Comparison of ENCODE assay signal across 8 mouse cellular contexts in the genomic region with DNA sequence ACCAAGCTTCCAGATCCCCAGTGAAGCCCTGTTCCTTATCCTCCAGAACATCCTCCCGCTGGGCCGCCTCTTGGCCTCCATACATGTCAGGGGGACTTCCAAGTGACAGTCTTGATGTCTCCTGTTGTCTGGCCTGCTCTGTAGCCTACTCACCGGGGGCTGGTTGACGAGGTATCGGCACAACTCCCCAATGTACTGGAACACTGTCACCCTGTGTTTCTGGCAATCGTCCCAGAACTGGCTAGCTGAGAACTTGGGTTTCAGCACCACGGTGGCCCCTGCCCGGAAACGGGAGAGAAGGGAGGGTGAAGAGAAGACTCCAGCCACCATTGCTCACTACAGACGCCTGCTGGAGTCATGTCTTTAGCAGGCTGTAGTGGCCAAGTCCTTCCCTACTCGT. TPM values are rescaled to one million over a fixed set of nuclear protein-coding genes. Genes with fewer than 3 reads are reported as not detected.
DNase-seq lines count a peak whose midpoint lies in the region; ATAC-seq and TF ChIP-seq lines count a peak whose summit lies in the region.

No protein-coding gene starts in this region.

- peaks cover 17% of the 10 kb centered on the region for H3K4me1 ChIP-seq in lung, embryonic 14.5 days (ENCODE audit: insufficient read depth)
- H3K4me1 ChIP-seq in lung, adult 2 months (ENCODE audit: control insufficient read depth, insufficient read depth, low read length): peaks cover 10% of the 10 kb centered on the region
- H3K4me1 ChIP-seq in testis, adult 2 months (ENCODE audit: control insufficient read depth, insufficient read depth, low read length): peaks cover 19% of the 10 kb centered on the region

- no peaks in the 10 kb centered on the region for H3K9me3 ChIP-seq in lung, embryonic 14.5 days (ENCODE audit: low read depth, low read length)

- peaks cover 34% of the 10 kb centered on the region for H3K36me3 ChIP-seq in lung, embryonic 14.5 days (ENCODE audit: insufficient read depth)
- H3K36me3 ChIP-seq in testis, adult 2 months (ENCODE audit: control insufficient read depth, insufficient read depth, low read length): no peaks in the 10 kb centered on the region

- no peak for ATAC-seq in lung, embryonic 14.5 days (ENCODE audit: insufficient read depth)
- no peak for ATAC-seq in erythroid progenitor cell, adult 5-6 weeks (replicated peaks; ENCODE audit: low FRiP score, poor library complexity, severe bottlenecking)

- H3K27ac ChIP-seq in lung, embryonic 14.5 days (ENCODE audit: low read depth): no peak overlapping the region
- peak overlapping the region; percentile 41; the same call in 1 of the 2 replicates for H3K27ac ChIP-seq in testis, adult 2 months (ENCODE audit: control insufficient read depth, insufficient read depth, low read depth, low read length)

- 32% methylated on average over 11 of the region's 11 CpGs for WGBS in lung, embryonic 14.5 days
- 60% methylated on average over 11 of the region's 11 CpGs for WGBS in lung, adult 2 months

- DNase-seq in lung, embryonic 14.5 days: peak; percentile 79
- DNase-seq in lung, adult 2 months: no peak
- peak; percentile 56 for DNase-seq in brain, adult 2 months (ENCODE audit: low read depth, low spot score)
- DNase-seq in heart, postnatal 10 days: peak; percentile 33 to 51
- peak; percentile 55 to 69 for DNase-seq in layer of hippocampus, postnatal 14 days (ENCODE audit: low spot score in 2 of 2)
- DNase-seq in c-Kit-positive CD71-positive TER-119-positive erythroid progenitor cells, embryonic 14.5 days (ENCODE audit: low spot score): no peak

- H3K4me2 ChIP-seq in lung, embryonic 14.5 days: peak overlapping the region; percentile 99

- intact Hi-C loops in heart, postnatal 10 days (cut with DNase I): no loop called here

- no peak for TF ChIP-seq CTCF in lung, embryonic 14.5 days (IDR thresholded peaks at IDR 0.05; ENCODE audit: low read depth)
- TF ChIP-seq CTCF in lung, adult 2 months (IDR thresholded peaks at IDR 0.05; ENCODE audit: insufficient read depth, low read length): no peak
- no peak for TF ChIP-seq CTCF in testis, adult 2 months (IDR thresholded peaks at IDR 0.05; ENCODE audit: control insufficient read depth, insufficient read depth, insufficient replicate concordance, low read depth, low read length)

- no peaks in the 10 kb centered on the region for H3K27me3 ChIP-seq in lung, embryonic 14.5 days (ENCODE audit: insufficient read depth, low read length)
- no peaks in the 10 kb centered on the region for H3K27me3 ChIP-seq in testis, adult 2 months (ENCODE audit: control insufficient read depth, insufficient read depth, low read length)

- 0 out of 2 replicates have a peak overlapping the region, but pooled peaks have one; percentile 5 for H3K9ac ChIP-seq in lung, embryonic 14.5 days

- 0 out of 2 replicates have a peak overlapping the region, but pooled peaks have one; percentile 2 for H3K4me3 ChIP-seq in lung, embryonic 14.5 days (ENCODE audit: low read depth, low read length)
- no peak overlapping the region for H3K4me3 ChIP-seq in lung, adult 2 months (replicated peaks; ENCODE audit: extremely low read depth, low read depth, low read length)
- no peak overlapping the region for H3K4me3 ChIP-seq in testis, adult 2 months (ENCODE audit: control insufficient read depth, low read depth, low read length)

- TF ChIP-seq POLR2A in lung, adult 2 months (IDR thresholded peaks at IDR 0.05; ENCODE audit: borderline replicate concordance, extremely low read depth, low read depth, low read length): no peak
- peak; percentile 15; the same call in 1 of the 2 replicates for TF ChIP-seq POLR2A in testis, adult 2 months (IDR thresholded peaks at IDR 0.05; ENCODE audit: control insufficient read depth, low read depth, low read length)

RNA-seq across cellular contexts. Expression of gene Slc27a3, which starts 2.3 kb away (rescaled TPM):
- polyA plus RNA-seq in lung, embryonic 14.5 days (2014; fragmentation: Nextera tagmentation; extraction: Ambion mirVana): 18.4 and 19.1 TPM in 2 replicates
- 26.3 and 27.5 TPM in 2 replicates for polyA plus RNA-seq in lung, adult 2 months (2012; rRNA removed)
- total RNA-seq in heart, postnatal 10 days (2021): 1 to 10 TPM; 1.9 to 3.3 TPM
- 10 to 100 TPM; 15.2 to 19.1 TPM for total RNA-seq in layer of hippocampus, postnatal 14 days (2021)
- polyA plus RNA-seq in testis, adult 2 months (2012; rRNA removed): 17.9 and 18.9 TPM in 2 replicates
- not detected in 2 replicates for total RNA-seq in erythroid progenitor cell, adult 5-6 weeks (2015; ENCODE audit: low replicate concordance)
- total RNA-seq in erythroid progenitor cell, adult 5-6 weeks (2017; ENCODE audit: low replicate concordance): 1.0 TPM in 1 of 2 replicates, not detected in the other

RNA-seq across cellular contexts. Expression of gene Ints3, which starts 45.9 kb away (rescaled TPM):
- polyA plus RNA-seq in lung, embryonic 14.5 days (2014; fragmentation: Nextera tagmentation; extraction: Ambion mirVana): 38.5 and 40.5 TPM in 2 replicates
- polyA plus RNA-seq in lung, adult 2 months (2012; rRNA removed): 24.6 and 28.4 TPM in 2 replicates
- total RNA-seq in heart, postnatal 10 days (2021): 10 to 100 TPM; 24.4 to 28.3 TPM
- 10 to 100 TPM; 60.5 to 67.0 TPM for total RNA-seq in layer of hippocampus, postnatal 14 days (2021)
- 18.3 and 19.1 TPM in 2 replicates for polyA plus RNA-seq in testis, adult 2 months (2012; rRNA removed)
- total RNA-seq in erythroid progenitor cell, adult 5-6 weeks (2015; ENCODE audit: low replicate concordance): 6.7 and 12.6 TPM in 2 replicates
- 13.2 and 18.2 TPM in 2 replicates for total RNA-seq in erythroid progenitor cell, adult 5-6 weeks (2017; ENCODE audit: low replicate concordance)

Comparison
In these comparisons a context has a peak if more than half of its experiments do, and no peak if none do; other contexts are left out.
1. DNase-seq: peak in lung, embryonic 14.5 days (single experiment), brain, adult 2 months (single experiment), heart, postnatal 10 days (2 of 2) and layer of hippocampus, postnatal 14 days (2 of 2); none in lung, adult 2 months (single experiment) and c-Kit-positive CD71-positive TER-119-positive erythroid progenitor cells, embryonic 14.5 days (single experiment).